Mouse (Mus musculus) erythroblast, adult 5-6 weeks (primary cell): ENCODE data around the gene Sytl2. TPM values are rescaled to one million over a fixed set of nuclear protein-coding genes. Genes with fewer than 3 reads are reported as not detected.

Experiments used
- ATAC-seq: replicated peaks from 2 replicates; pipeline ENCODE4 v1.8.0; 2016; ENCODE audit warnings: moderate number of reproducible peaks, mild to moderate bottlenecking, moderate TSS enrichment, inconsistent platforms; ENCODE audit not compliant: poor library complexity, low FRiP score, severe bottlenecking
- total RNA-seq, 2 experiments: library from RNA; stranded (forward) in 1 of 2; stranded (reverse) in 1 of 2; fragments of 150-400 nt in 1 of 2; fragments of 200-764, 138-1000 nt in 1 of 2; gene quantifications; 2 replicates each; pipeline versions ENCODE4 v1.2.3 to v1.2.4; 2015 to 2017; ENCODE audit warnings: low replicate concordance in 2 of 2

Gene Sytl2
- total RNA-seq, 2 experiments from 2014 or later = 0.38 to 2.1 TPM

GRCm38 (mm10) chr7:90306968-90307367, 4.9 kb downstream of the Sytl2 start:
- no peak for ATAC-seq

GRCm38 (mm10) chr7:90308003-90308402, 6.0 kb downstream of the Sytl2 start:
- no peak for ATAC-seq

- ATAC-seq = no peak
These were observed 10.3 kb downstream of the Sytl2 start for GRCm38 (mm10) chr7:90312151-90312883.

GRCm38 (mm10) chr7:90313421-90313820, 11.4 kb downstream of the Sytl2 start:
- no peak for ATAC-seq

- ATAC-seq = no peak
These were observed 14.8 kb downstream of the Sytl2 start for GRCm38 (mm10) chr7:90316823-90317222.

GRCm38 (mm10) chr7:90319446-90319845, 17.4 kb downstream of the Sytl2 start:
- ATAC-seq = no peak

- no peak for ATAC-seq
These were observed 18.1 kb downstream of the Sytl2 start for GRCm38 (mm10) chr7:90320124-90320523.

GRCm38 (mm10) chr7:90325166-90325565, 23.1 kb downstream of the Sytl2 start:
- ATAC-seq = no peak

GRCm38 (mm10) chr7:90330200-90330599, 28.1 kb downstream of the Sytl2 start:
- no peak for ATAC-seq

GRCm38 (mm10) chr7:90332483-90333065, 30.5 kb downstream of the Sytl2 start:
- ATAC-seq = no peak

- no peak for ATAC-seq
These were observed 32.3 kb downstream of the Sytl2 start for GRCm38 (mm10) chr7:90334362-90334761.

GRCm38 (mm10) chr7:90334831-90335230, 32.8 kb downstream of the Sytl2 start:
- no peak for ATAC-seq

GRCm38 (mm10) chr7:90335755-90336194, 33.7 kb downstream of the Sytl2 start:
- no peak for ATAC-seq

- no peak for ATAC-seq
These were observed 39.3 kb downstream of the Sytl2 start for GRCm38 (mm10) chr7:90341212-90341957.

GRCm38 (mm10) chr7:90344903-90345302, 42.9 kb downstream of the Sytl2 start:
- ATAC-seq = no peak

GRCm38 (mm10) chr7:90347779-90348437, 45.9 kb downstream of the Sytl2 start:
- no peak for ATAC-seq

GRCm38 (mm10) chr7:90349014-90349413, 47.0 kb downstream of the Sytl2 start:
- ATAC-seq = no peak

- no peak for ATAC-seq
These were observed 50.1 kb downstream of the Sytl2 start for GRCm38 (mm10) chr7:90352183-90352582.

- no peak for ATAC-seq
These were observed 51.6 kb downstream of the Sytl2 start for GRCm38 (mm10) chr7:90353488-90354228.

- ATAC-seq = no peak
These were observed 52.2 kb downstream of the Sytl2 start for GRCm38 (mm10) chr7:90354229-90354604.
